Mouse (Mus musculus) kidney, postnatal 0 days (tissue): ENCODE data around the gene Nemp1. TPM values are rescaled to one million over a fixed set of nuclear protein-coding genes. Genes with fewer than 3 reads are reported as not detected.

Experiments used
- ATAC-seq: fragments of 200-750 bp; cut with Nextera tagmentation; replicated peaks from 2 replicates; pipeline ENCODE4 v1.8.0; 2017; ENCODE audit warnings: low read depth, moderate number of reproducible peaks, moderate TSS enrichment, moderate library complexity; ENCODE audit not compliant: low FRiP score
- DNase-seq: peaks from one replicate; pipeline ENCODE4 v3.0.0-alpha.2; 2016; ENCODE audit warnings: low spot score
- H3K27ac ChIP-seq: fragments of 300-500 bp; sonication (generic); 2 replicates; pipeline ENCODE4 v1.5.1; 2014; ENCODE audit warnings: mild to moderate bottlenecking
- H3K27me3 ChIP-seq: fragments of 300-500 bp; sonication (generic); 2 replicates; pipeline ENCODE4 v1.6.1; 2014; ENCODE audit warnings: low read length, mixed read lengths; ENCODE audit not compliant: insufficient read depth
- H3K36me3 ChIP-seq: fragments of 300-500 bp; sonication (generic); 2 replicates; pipeline ENCODE4 v1.6.1; 2014; ENCODE audit warnings: low read length, mixed read lengths; ENCODE audit not compliant: insufficient read depth
- H3K4me1 ChIP-seq: fragments of 300-500 bp; sonication (generic); replicated peaks from 2 replicates; pipeline ENCODE4 v1.6.1; 2014; ENCODE audit warnings: antibody characterized with exemption, low read length, mixed read lengths; ENCODE audit not compliant: insufficient read depth
- H3K4me2 ChIP-seq: fragments of 300-500 bp; sonication (generic); 2 replicates; pipeline ENCODE4 v1.6.1; 2014; ENCODE audit warnings: mild to moderate bottlenecking, low read length, moderate library complexity, mixed read lengths
- H3K4me3 ChIP-seq: fragments of 300-500 bp; sonication (generic); replicated peaks from 2 replicates; pipeline ENCODE4 v1.5.1; 2014; ENCODE audit warnings: low read depth, low read length
- H3K9ac ChIP-seq: fragments of 300-500 bp; sonication (generic); 2 replicates; pipeline ENCODE4 v1.6.1; 2014; ENCODE audit warnings: low read depth, low read length
- H3K9me3 ChIP-seq: fragments of 300-500 bp; sonication (generic); replicated peaks from 2 replicates; pipeline ENCODE4 v1.6.1; 2016; ENCODE audit warnings: low read length, inconsistent platforms, mixed read lengths
- CTCF ChIP-seq: IDR thresholded peaks from 2 replicates; pipeline ENCODE4 v1.5.1; 2016; ENCODE audit warnings: antibody characterized with exemption, low read depth, mild to moderate bottlenecking, moderate library complexity
- WGBS: fragments of 180-500 bp; shearing (Covaris S2); extraction: QIAGEN DNeasy Blood & Tissue Kit; methylation state at CpG from one replicate; pipeline ENCODE4 v1.1.7; 2014; 5-methylcytosine and 5-hydroxymethylcytosine counted together
- polyA plus RNA-seq: library from polyadenylated mRNA; unstranded; fragments of >200 nt; fragmentation: Nextera tagmentation; extraction: Ambion mirVana; gene quantifications from 2 replicates; pipeline ENCODE4 v1.2.1, GENCODE M21; 2015

Nemp1 gene
- polyA plus RNA-seq, 1 experiment from 2014 or later, result 6.6 TPM

DNA sequence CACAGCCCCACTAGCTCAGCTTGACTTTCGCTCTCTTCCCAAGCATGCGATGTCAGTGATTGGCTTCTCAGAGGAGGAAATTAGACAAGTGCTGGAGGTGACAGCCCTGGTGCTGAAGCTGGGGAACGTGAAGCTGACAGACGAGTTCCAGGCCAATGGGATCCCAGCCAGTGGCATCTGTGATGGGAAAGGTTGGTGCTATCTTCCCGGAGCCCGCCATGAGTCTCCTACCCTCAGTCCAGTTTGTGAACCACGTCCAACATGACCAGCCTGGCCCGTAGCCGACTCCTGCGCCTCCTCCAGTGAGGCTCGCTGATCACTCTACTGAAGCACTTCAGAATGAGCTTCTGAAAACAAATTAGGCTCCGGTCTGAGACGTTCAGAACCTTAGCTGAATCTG is 43.6 kb downstream of the Nemp1 start:
- H3K4me3 ChIP-seq, result no peak overlapping the region
- DNase-seq, result peak; percentile 29
- WGBS, result 47% methylated on average over 13 of the region's 13 CpGs

DNA sequence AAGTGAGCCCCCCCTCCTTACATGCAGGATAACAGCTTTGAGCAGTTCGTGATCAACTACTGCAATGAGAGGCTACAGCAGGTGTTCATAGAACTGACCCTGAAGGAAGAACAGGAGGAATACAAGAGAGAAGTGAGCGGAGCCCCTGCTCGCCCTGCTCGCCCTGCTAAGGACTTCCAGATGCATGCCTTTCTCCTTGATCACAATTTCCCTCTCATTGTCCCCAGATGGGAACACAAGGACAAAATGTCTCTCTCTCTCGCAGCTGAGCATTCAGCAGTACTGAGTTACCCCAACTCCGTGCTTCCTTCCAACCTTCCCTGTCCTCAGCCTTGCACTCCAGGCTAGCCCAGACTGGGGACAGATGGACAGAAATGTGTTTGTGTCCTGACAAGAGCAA is 46.0 kb downstream of the Nemp1 start:
- ATAC-seq, result no peak
- H3K27me3 ChIP-seq, result no peaks in the 10 kb centered on the region
- H3K9me3 ChIP-seq, result no peaks in the 10 kb centered on the region
- H3K9ac ChIP-seq, result no peak overlapping the region
- WGBS, result 85% methylated on average over 6 of the region's 6 CpGs
- no peaks in the 10 kb centered on the region for H3K4me1 ChIP-seq
- no peak overlapping the region for H3K27ac ChIP-seq
- DNase-seq, result no peak
- no peaks in the 10 kb centered on the region for H3K36me3 ChIP-seq
- TF ChIP-seq CTCF, result no peak
- no peak overlapping the region for H3K4me2 ChIP-seq
- no peak overlapping the region for H3K4me3 ChIP-seq

More for the DNA sequence above, 43.6 kb downstream of the Nemp1 start:
- Histone ChIP-seq H3K9ac (no peak overlapping the region), H3K4me1 (no peaks in the 10 kb centered on the region), H3K4me2 (no peak overlapping the region), H3K36me3 (no peaks in the 10 kb centered on the region), H3K9me3 (no peaks in the 10 kb centered on the region), H3K27me3 (no peaks in the 10 kb centered on the region), H3K27ac (no peak overlapping the region)
- no peak for TF ChIP-seq CTCF
- ATAC-seq, result no peak

DNA sequence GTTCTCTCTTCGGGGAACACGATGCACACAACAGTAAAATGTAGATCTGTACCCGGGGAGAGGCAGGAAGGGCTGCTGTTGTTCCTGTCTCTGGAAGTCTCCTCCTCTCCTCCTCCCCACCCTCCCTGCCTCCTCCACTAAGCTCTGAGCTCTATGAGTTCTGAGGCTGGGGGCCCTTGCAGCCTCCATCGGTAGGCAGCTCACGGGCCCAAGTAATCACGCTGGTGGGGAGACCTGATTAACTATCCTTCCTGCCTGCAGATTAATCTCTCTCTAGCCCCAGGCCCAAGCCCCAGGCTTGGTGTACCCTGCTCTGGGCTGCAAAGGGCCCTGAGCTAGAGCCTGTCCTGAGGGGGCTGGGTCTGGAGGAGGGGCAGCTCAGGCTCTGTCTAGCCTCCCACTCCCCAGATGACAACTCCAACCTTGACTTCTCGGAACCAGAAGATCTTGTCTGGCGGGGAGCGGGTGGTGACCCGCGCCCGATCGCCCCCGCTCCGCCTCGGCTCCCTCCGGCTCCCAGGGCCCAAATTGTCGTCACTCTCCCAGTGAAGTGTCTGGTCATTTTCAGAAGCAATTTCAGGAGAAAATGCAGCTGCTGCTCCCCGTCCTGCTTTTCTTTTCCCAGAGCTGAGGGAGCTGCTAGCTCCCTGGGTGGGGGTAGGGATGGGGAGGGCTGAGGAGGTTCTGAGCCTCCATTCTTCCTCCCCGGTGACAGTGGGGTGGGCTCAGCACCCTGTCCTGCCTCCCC is 55.1 kb downstream of the Nemp1 start:
- peak; percentile 23 for ATAC-seq
- DNase-seq, result peak; percentile 75
- Histone ChIP-seq H3K9me3 (no peaks in the 10 kb centered on the region), H3K36me3 (no peaks in the 10 kb centered on the region), H3K27ac (peak overlapping the region; percentile 85), H3K4me3 (peak overlapping the region; percentile 14), H3K4me1 (no peaks in the 10 kb centered on the region; the same call in 1 of the 2 replicates), H3K4me2 (peak overlapping the region; percentile 46), H3K27me3 (0 out of 2 replicates have a peak, but pooled peaks cover 3% of the 10 kb centered on the region), H3K9ac (peak overlapping the region; percentile 51)
- TF ChIP-seq CTCF, result no peak
- WGBS, result 3% methylated on average over 20 of the region's 20 CpGs

DNA sequence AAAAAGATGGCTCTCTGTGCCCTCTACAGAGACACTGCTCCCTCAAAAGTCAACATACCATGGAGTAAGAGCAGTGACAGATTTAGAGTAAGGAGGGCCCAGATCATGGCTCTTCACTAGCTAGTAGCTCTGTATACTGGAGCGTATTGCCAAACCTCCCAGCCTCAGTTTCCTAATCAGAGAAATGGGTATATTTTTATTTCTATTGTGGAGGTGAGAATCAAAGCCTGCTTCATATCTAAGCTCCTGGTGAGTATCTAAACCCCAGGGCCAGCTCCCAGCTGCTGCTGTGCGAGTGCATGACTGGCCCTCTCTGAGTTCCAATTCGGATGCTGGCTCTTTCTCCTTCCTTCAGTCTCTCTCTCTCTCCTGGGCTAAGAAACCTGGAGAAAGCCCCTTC is 57.5 kb downstream of the Nemp1 start, which contains the start of gene Tac2:
Gene Tac2, plus strand, starts transcription at position 301 of the 400 bp plus-strand sequence.
- H3K4me1 ChIP-seq, result no peaks in the 10 kb centered on the region; the same call in 1 of the 2 replicates
- no peaks in the 10 kb centered on the region for H3K9me3 ChIP-seq
- H3K4me2 ChIP-seq, result no peak within 1 kb of the TSS
- H3K27ac ChIP-seq, result no peak within 1 kb of the TSS
- H3K36me3 ChIP-seq, result no peaks in the 10 kb centered on the region
- no peak for ATAC-seq
- no peak for TF ChIP-seq CTCF
- WGBS, result 87% methylated on average over 3 of the region's 3 CpGs
- H3K27me3 ChIP-seq, result 0 out of 2 replicates have a peak, but pooled peaks cover 3% of the 10 kb centered on the region
- H3K9ac ChIP-seq, result no peak within 1 kb of the TSS
- no peak for DNase-seq
- H3K4me3 ChIP-seq, result no peak within 1 kb of the TSS

DNA sequence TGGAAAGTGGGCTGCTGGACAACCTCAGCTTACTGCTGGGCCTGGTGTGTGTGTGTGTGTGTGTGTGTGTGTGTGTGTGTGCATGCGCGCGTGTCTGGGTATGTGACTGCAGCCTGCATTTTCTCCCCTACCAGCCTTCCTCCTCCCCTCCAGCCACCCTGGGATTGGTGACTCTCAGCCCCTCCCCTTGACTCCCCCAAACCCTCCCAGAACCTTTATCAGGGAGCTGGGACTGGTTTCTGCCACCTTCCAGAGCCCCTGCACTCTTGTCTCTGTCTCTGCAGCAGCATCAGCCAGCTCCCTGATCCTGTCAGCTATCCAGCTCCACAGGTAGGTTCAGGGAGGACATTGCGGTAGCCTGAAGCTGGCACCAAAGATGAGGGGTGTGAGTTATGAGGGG is 58.4 kb downstream of the Nemp1 start:
- DNase-seq (no peak), ATAC-seq (no peak)
- WGBS, result 55% methylated on average over 4 of the region's 4 CpGs
- H3K27me3 ChIP-seq, result 0 out of 2 replicates have a peak, but pooled peaks cover 3% of the 10 kb centered on the region
- no peak overlapping the region for H3K4me2 ChIP-seq
- TF ChIP-seq CTCF, result no peak
- no peaks in the 10 kb centered on the region for H3K9me3 ChIP-seq
- no peaks in the 10 kb centered on the region; the same call in 1 of the 2 replicates for H3K4me1 ChIP-seq
- no peak overlapping the region for H3K4me3 ChIP-seq
- H3K36me3 ChIP-seq, result no peaks in the 10 kb centered on the region
- H3K27ac ChIP-seq, result no peak overlapping the region
- H3K9ac ChIP-seq, result no peak overlapping the region

DNA sequence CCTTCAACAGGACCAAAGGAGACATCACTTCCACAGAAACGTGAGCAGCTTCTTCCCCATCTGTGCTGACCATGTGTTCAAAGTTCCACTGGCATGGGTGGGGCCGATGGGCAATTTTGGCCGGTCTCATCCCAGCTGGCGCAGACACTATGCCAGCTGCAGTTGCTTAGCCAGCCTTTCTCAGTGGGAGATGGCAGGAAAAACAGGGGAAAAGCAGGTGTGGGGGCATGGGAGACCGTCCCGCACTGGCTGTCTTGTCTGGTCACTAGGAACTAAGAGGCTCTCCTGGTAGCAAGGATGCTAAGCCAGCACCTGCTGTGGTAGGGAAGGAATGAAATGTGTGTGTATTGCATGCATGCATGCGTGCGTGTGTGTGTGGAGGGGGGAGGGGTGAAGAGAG is 61.7 kb downstream of the Nemp1 start:
- Histone ChIP-seq H3K9ac (no peak overlapping the region), H3K4me3 (no peak overlapping the region), H3K27me3 (no peaks in the 10 kb centered on the region), H3K36me3 (no peaks in the 10 kb centered on the region), H3K4me2 (no peak overlapping the region), H3K4me1 (peaks cover 3% of the 10 kb centered on the region; the same call in 1 of the 2 replicates), H3K9me3 (no peaks in the 10 kb centered on the region), H3K27ac (no peak overlapping the region)
- WGBS, result 77% methylated on average over 8 of the region's 8 CpGs
- TF ChIP-seq CTCF, result no peak
- DNase-seq (no peak), ATAC-seq (no peak)
